Mouse (Mus musculus) hindbrain, embryonic 16.5 days (tissue): ENCODE results near the gene Cmtm4. TPM values are rescaled to one million over a fixed set of nuclear protein-coding genes. Genes with fewer than 3 reads are reported as not detected.
A peak's percentile ranks its signal among the peaks of the same experiment; 100 is the strongest.

ENCODE experiments used
- ATAC-seq: fragments of 200-750 bp; cut with Nextera tagmentation; 2 replicates; pipeline ENCODE4 v1.8.0; 2017; ENCODE audit warnings: moderate TSS enrichment, moderate library complexity
- H3K27ac ChIP-seq: fragments of 300-500 bp; sonication (generic); 2 replicates; pipeline ENCODE4 v1.5.1; 2014; ENCODE audit warnings: low read depth, mild to moderate bottlenecking, control low read depth, low read length, moderate library complexity
- H3K27me3 ChIP-seq: fragments of 300-500 bp; sonication (generic); replicated peaks from 2 replicates; pipeline ENCODE4 v1.6.1; 2014; ENCODE audit warnings: low read length; ENCODE audit not compliant: control insufficient read depth, insufficient read depth
- H3K36me3 ChIP-seq: fragments of 300-500 bp; sonication (generic); 2 replicates; pipeline ENCODE4 v1.6.1; 2014; ENCODE audit warnings: mild to moderate bottlenecking, low read length, moderate library complexity, mixed read lengths; ENCODE audit not compliant: control insufficient read depth, insufficient read depth
- H3K4me1 ChIP-seq: fragments of 300-500 bp; sonication (generic); 2 replicates; pipeline ENCODE4 v1.6.1; 2014; ENCODE audit warnings: low read depth, low read length; ENCODE audit not compliant: control insufficient read depth, insufficient read depth
- H3K4me2 ChIP-seq: fragments of 300-500 bp; sonication (generic); 2 replicates; pipeline ENCODE4 v1.6.1; 2014; ENCODE audit warnings: mild to moderate bottlenecking, low read length, control low read depth, moderate library complexity
- H3K4me3 ChIP-seq: fragments of 300-500 bp; sonication (generic); 2 replicates; pipeline ENCODE4 v1.5.1; 2014; ENCODE audit warnings: mild to moderate bottlenecking, low read length, control low read depth, moderate library complexity
- H3K9ac ChIP-seq: fragments of 300-500 bp; sonication (generic); 2 replicates; pipeline ENCODE4 v1.6.1; 2014; ENCODE audit warnings: low read depth, mild to moderate bottlenecking, control low read depth, low read length, moderate library complexity
- H3K9me3 ChIP-seq: fragments of 300-500 bp; sonication (generic); 2 replicates; pipeline ENCODE4 v1.6.1; 2014; ENCODE audit warnings: mild to moderate bottlenecking, low read length, moderate library complexity; ENCODE audit not compliant: control insufficient read depth
- WGBS: fragments of 180-500 bp; shearing (Covaris S2); extraction: QIAGEN DNeasy Blood & Tissue Kit; methylation state at CpG from one replicate; pipeline ENCODE4 v1.1.7; 2014; 5-methylcytosine and 5-hydroxymethylcytosine counted together
- polyA plus RNA-seq: library from polyadenylated mRNA; unstranded; fragments of >200 nt; fragmentation: Nextera tagmentation; extraction: Ambion mirVana; gene quantifications from 2 replicates; pipeline ENCODE4 v1.2.1, GENCODE M21; 2015

The Cmtm4 gene
- polyA plus RNA-seq, 1 experiment from 2014 or later: 3.0 TPM

DNA sequence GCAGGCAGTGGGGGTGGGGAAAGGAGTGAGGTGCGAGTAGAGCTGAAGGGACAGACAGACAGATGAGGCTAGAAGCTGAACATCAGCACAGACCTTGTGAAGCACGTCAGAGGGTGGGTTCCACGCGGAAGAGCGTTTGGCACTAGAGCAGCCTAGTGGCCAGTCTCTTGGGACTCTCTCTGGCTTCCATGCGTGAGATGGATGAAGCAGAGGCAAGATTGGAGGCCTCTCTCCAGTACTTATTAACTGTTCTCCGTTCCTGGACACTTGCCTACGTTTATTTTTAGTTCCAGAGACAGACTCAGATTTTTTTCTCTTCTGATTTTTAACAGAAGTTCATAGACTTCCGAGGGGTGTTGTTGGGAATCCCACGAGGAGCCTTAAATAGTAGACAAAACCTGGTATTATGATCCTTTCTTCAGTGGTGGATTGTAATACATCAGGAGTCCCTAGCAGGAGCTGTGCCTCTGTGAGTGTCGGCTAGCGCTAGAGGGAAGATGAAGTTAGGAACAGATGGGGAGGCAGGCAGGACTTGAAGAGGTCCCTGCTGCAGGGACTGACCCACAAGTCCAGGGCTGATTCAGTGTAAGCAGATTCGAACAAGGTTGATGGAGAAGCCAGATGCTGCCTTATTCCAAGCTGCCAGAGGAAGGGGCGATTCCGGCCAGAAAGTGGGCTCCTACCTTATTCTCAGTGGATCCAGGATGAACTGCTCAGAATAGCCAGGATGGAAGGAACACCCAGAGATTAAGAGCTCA is 10.0 kb upstream of the Cmtm4 start:
- Histone ChIP-seq H3K27me3 (no peaks in the 10 kb centered on the region), H3K36me3 (no peaks in the 10 kb centered on the region), H3K4me2 (no peak overlapping the region), H3K9me3 (no peaks in the 10 kb centered on the region), H3K9ac (no peak overlapping the region), H3K27ac (no peak overlapping the region), H3K4me3 (no peak overlapping the region), H3K4me1 (no peaks in the 10 kb centered on the region)
- no peak for ATAC-seq
- 72% methylated on average over 15 of the region's 15 CpGs for WGBS

DNA sequence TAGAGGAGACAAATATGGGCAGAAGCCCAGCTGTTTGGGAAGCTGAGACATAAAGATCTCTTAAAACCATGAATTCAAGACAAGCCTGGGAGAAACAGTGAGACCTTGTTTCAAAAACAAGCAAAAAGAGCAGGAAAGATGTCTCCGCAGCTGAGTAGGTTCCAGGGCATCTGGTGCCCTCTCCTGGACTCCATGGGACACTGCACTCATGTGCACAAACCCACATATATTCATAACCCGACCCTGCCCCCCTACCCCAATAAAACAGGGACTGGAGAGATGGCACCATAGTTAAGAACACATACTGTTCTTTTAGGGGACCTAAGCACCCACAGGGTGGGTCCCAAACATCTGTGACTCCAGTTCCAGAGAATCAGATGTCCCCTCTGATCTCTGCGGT is 8.0 kb upstream of the Cmtm4 start:
- WGBS: 75% methylated on average over 3 of the region's 3 CpGs
- no peaks in the 10 kb centered on the region for H3K9me3 ChIP-seq
- H3K27me3 ChIP-seq: no peaks in the 10 kb centered on the region
- no peaks in the 10 kb centered on the region for H3K4me1 ChIP-seq
- no peak for ATAC-seq
- H3K27ac ChIP-seq: no peak overlapping the region
- no peaks in the 10 kb centered on the region for H3K36me3 ChIP-seq
- no peak overlapping the region for H3K4me3 ChIP-seq
- H3K9ac ChIP-seq: no peak overlapping the region
- no peak overlapping the region for H3K4me2 ChIP-seq

DNA sequence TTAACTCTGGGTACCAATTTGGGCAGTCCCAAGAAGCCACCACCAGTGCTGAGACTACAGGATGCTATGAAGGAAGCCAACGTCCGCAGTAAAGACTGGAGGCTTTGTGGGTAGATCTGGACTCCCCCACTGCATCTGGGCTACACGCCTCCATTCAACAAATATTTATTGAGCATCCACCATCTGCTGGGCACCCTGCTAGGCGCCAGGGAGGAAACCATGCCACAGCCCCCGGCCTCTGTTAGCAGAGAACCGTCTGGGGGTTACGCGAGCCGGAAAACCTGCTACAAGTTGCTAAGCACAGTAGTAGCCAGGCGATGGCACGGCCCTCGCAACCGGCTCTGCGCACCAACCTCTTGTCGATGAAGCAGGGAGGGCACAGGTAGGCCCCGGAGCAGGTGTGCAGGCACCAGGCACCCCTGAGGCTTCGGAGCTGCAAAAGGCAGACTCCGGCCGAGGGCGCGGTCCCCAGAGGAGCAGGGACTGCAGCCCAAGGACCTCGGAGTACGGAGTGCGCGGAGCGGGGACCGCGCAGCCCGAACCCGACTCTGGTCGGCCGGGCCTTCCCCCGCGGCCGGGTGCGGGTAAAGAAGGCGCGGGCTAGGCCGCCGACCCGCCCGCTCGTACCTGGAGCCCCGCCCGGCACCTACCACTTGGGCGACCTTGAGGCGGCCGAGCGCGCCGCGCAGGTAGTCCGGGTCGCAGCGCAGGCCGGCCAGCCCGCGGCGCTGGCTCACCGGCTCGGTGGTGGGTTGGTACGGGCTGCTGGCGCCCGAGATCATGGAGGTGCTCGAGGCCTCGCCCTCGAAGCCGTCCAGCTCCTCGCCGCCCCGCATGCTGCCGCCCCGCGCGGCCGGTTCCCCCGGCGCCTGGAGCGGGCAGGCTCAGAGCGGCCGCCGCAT is 555 bp downstream of the Cmtm4 start:
- no peaks in the 10 kb centered on the region for H3K36me3 ChIP-seq
- peak overlapping the region; percentile 96 for H3K4me3 ChIP-seq
- ATAC-seq: peak; percentile 78
- peaks cover 14% of the 10 kb centered on the region for H3K4me1 ChIP-seq
- H3K4me2 ChIP-seq: peak overlapping the region; percentile 86
- H3K27ac ChIP-seq: peak overlapping the region; percentile 86
- no peaks in the 10 kb centered on the region for H3K27me3 ChIP-seq
- H3K9ac ChIP-seq: peak overlapping the region; percentile 97
- 0% methylated on average over 41 of the region's 82 CpGs for WGBS
- H3K9me3 ChIP-seq: peaks cover 3% of the 10 kb centered on the region; the same call in 1 of the 2 replicates

DNA sequence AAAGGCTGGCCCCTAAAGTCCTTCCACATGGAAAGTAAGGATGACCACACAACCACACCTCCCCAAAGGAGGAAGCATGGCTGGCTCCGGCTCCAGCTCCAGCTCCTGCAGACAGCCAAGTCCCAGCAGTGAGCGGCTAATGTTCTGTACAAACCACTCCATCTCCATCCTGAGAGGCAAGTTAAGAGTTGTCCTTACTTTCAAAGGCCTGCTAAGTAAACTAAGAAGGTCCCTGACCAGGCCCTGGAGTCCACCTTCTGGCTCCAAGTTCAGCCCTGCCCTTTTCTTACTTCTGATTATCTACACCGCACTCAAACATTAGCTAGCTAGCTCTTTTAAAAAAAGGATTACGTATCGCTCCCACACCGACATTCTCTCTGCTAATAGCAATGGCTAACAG is 1.8 kb downstream of the Cmtm4 start:
- no peaks in the 10 kb centered on the region for H3K27me3 ChIP-seq
- H3K4me3 ChIP-seq: peak overlapping the region; percentile 96
- peak overlapping the region; percentile 86 for H3K4me2 ChIP-seq
- no peak overlapping the region for H3K27ac ChIP-seq
- peaks cover 3% of the 10 kb centered on the region; the same call in 1 of the 2 replicates for H3K9me3 ChIP-seq
- H3K9ac ChIP-seq: no peak overlapping the region
- H3K4me1 ChIP-seq: peaks cover 14% of the 10 kb centered on the region
- ATAC-seq: no peak
- no peaks in the 10 kb centered on the region for H3K36me3 ChIP-seq
- 83% methylated on average over 6 of the region's 6 CpGs for WGBS

DNA sequence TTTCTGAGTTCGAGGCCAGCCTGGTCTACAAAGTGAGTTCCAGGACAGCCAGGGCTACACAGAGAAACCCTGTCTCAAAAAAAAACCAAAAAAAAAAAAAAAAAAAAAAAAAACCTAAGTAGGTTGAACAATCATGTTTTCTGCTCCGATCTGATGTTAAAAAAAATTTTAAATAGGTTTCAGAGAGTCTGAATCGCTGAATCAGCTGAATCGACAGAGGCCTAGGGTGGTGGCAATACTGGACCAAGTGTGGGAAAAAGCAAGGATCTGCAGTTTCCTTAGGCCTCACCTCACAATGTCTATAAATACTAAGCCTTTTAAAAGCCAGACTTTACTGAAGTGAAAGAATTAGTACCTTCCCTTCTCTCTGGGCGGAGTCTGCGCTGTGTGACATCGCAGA is 2.5 kb downstream of the Cmtm4 start:
- Histone ChIP-seq H3K27me3 (no peaks in the 10 kb centered on the region), H3K4me2 (no peak overlapping the region), H3K36me3 (no peaks in the 10 kb centered on the region), H3K9me3 (peaks cover 3% of the 10 kb centered on the region; the same call in 1 of the 2 replicates), H3K4me3 (no peak overlapping the region), H3K4me1 (peaks cover 14% of the 10 kb centered on the region), H3K27ac (no peak overlapping the region), H3K9ac (no peak overlapping the region; the same call in 1 of the 2 replicates)
- ATAC-seq: no peak
- over 99% methylated on average over 7 of the region's 7 CpGs for WGBS

DNA sequence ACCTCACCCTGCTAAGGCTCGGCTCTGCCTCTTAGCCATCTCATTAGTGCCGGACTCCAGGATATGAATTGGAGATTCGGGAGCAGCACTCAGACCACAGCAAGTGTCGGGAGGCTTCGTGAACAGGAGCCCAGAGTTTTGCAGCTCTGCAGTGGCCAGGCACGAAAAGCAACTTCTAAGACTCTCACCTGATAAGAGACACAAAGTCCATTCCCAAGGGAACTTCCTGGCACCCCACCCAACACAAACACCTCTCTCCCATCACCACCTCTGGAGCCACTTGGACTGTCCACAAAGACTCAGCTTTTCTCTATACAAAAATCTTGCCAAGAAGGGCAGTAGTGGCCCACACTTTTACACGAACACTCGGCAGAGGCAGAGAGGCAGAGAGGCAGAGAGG is 5.4 kb downstream of the Cmtm4 start:
- H3K9ac ChIP-seq: no peak overlapping the region
- WGBS: 82% methylated on average over 8 of the region's 8 CpGs
- H3K4me3 ChIP-seq: no peak overlapping the region
- no peaks in the 10 kb centered on the region for H3K36me3 ChIP-seq
- no peaks in the 10 kb centered on the region for H3K9me3 ChIP-seq
- H3K27ac ChIP-seq: no peak overlapping the region
- no peak for ATAC-seq
- no peaks in the 10 kb centered on the region for H3K27me3 ChIP-seq
- no peak overlapping the region for H3K4me2 ChIP-seq
- peaks cover 29% of the 10 kb centered on the region for H3K4me1 ChIP-seq

DNA sequence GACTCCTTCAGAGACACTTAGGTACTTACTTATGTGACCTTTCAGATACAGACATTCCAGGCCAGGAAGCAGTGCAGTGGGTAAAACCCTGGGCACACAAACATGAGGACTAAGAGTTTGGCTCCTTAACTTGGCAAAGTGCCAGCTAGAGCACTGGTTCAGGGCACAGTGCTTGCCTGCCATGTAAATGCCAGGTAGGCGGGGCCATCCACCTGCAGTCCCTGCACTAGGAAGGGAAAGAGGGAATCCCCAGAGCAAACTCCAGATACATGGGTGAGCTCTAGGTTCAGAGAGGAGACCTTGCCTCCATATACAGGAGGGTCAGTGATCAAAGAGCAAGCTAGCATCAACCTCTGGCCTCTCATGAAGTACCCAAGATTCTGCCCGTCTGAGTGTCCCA is 7.6 kb downstream of the Cmtm4 start:
- WGBS: 90% methylated on average over 2 of the region's 2 CpGs
- no peak overlapping the region for H3K4me3 ChIP-seq
- ATAC-seq: no peak
- H3K9ac ChIP-seq: no peak overlapping the region
- no peaks in the 10 kb centered on the region for H3K27me3 ChIP-seq
- H3K4me2 ChIP-seq: no peak overlapping the region
- peaks cover 20% of the 10 kb centered on the region for H3K4me1 ChIP-seq
- no peak overlapping the region for H3K27ac ChIP-seq
- H3K9me3 ChIP-seq: no peaks in the 10 kb centered on the region
- no peaks in the 10 kb centered on the region for H3K36me3 ChIP-seq

DNA sequence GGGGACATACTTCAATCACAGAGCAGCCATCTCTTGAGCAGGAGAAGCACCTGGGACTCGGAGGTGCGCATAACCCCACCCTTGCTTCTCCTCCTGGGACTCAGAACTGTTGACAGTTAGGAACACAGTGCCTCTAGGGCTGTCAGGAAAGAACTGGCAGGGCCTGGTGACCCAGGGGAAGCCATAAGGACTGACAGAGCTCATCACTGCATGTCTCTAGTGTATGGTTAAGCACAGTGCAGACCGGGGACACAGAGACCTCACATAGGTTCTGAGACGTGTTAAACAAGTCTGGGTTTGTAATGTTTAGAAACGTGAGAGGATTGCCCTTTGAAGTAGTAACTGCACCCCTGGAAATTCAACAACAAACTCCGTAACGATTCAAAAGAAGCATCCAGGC is 8.1 kb downstream of the Cmtm4 start:
- no peaks in the 10 kb centered on the region for H3K9me3 ChIP-seq
- H3K4me1 ChIP-seq: peaks cover 25% of the 10 kb centered on the region
- WGBS: 73% methylated on average over 7 of the region's 7 CpGs
- no peaks in the 10 kb centered on the region for H3K36me3 ChIP-seq
- no peak overlapping the region for H3K4me3 ChIP-seq
- H3K4me2 ChIP-seq: no peak overlapping the region
- H3K9ac ChIP-seq: no peak overlapping the region
- ATAC-seq: no peak
- H3K27me3 ChIP-seq: no peaks in the 10 kb centered on the region
- no peak overlapping the region for H3K27ac ChIP-seq

DNA sequence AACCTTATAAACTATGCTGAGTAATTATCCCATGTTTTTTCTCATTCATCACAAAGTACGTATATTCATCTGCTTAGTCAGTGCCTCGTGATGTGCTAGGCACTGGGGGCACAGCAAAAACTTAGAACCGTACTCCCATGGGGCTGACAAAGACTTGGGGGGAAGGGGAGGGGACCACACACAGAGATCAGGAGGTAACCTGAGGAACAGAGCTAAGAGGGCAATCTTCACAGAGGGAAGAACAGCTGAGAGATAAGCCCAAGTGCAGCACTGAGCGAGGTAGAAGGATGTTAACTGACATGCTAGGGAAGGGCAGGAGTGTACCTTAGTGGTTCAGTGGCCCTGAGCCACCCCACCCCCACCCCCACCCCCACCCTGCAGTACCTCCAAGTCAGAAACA is 8.9 kb downstream of the Cmtm4 start:
- no peaks in the 10 kb centered on the region for H3K36me3 ChIP-seq
- 20% methylated on average over 4 of the region's 4 CpGs for WGBS

More for the DNA sequence above, 8.9 kb downstream of the Cmtm4 start:
- Histone ChIP-seq H3K4me3 (no peak overlapping the region), H3K27ac (no peak overlapping the region), H3K27me3 (no peaks in the 10 kb centered on the region), H3K4me2 (no peak overlapping the region), H3K9ac (no peak overlapping the region), H3K9me3 (no peaks in the 10 kb centered on the region), H3K4me1 (peaks cover 26% of the 10 kb centered on the region)
- no peak for ATAC-seq
